Mouse (Mus musculus) heart, embryonic 13.5 days (tissue): ENCODE data around the gene Ak2. TPM values are rescaled to one million over a fixed set of nuclear protein-coding genes. Genes with fewer than 3 reads are reported as not detected.

Experiments used
- ATAC-seq: fragments of 200-750 bp; cut with Nextera tagmentation; 2 replicates; pipeline ENCODE4 v1.8.0; 2017; ENCODE audit warnings: moderate TSS enrichment; ENCODE audit not compliant: insufficient number of reproducible peaks, low FRiP score, low TSS enrichment; ENCODE audit errors: extremely low read depth
- H3K27ac ChIP-seq: fragments of 300-500 bp; sonication (generic); replicated peaks from 2 replicates; pipeline ENCODE4 v1.5.1; 2015; ENCODE audit warnings: moderate library complexity, mild to moderate bottlenecking, inconsistent platforms
- H3K27me3 ChIP-seq: fragments of 300-500 bp; sonication (generic); replicated peaks from 2 replicates; pipeline ENCODE4 v1.6.1; 2015; ENCODE audit warnings: mild to moderate bottlenecking, inconsistent platforms
- H3K36me3 ChIP-seq: fragments of 300-500 bp; sonication (generic); 2 replicates; pipeline ENCODE4 v1.6.1; 2015; ENCODE audit warnings: mild to moderate bottlenecking, inconsistent platforms
- H3K4me1 ChIP-seq: fragments of 300-500 bp; sonication (generic); 2 replicates; pipeline ENCODE4 v1.6.1; 2015; ENCODE audit warnings: inconsistent platforms
- H3K4me2 ChIP-seq: fragments of 300-500 bp; sonication (generic); 2 replicates; pipeline ENCODE4 v1.6.1; 2015; ENCODE audit warnings: inconsistent platforms, mild to moderate bottlenecking, moderate library complexity
- H3K4me3 ChIP-seq: fragments of 300-500 bp; sonication (generic); 2 replicates; pipeline ENCODE4 v1.5.1; 2015; ENCODE audit warnings: moderate library complexity, mild to moderate bottlenecking, inconsistent platforms
- H3K9ac ChIP-seq: fragments of 300-500 bp; sonication (generic); 2 replicates; pipeline ENCODE4 v1.6.1; 2015; ENCODE audit warnings: inconsistent platforms, mild to moderate bottlenecking, moderate library complexity
- H3K9me3 ChIP-seq: fragments of 300-500 bp; sonication (generic); 2 replicates; pipeline ENCODE4 v1.6.1; 2016; ENCODE audit warnings: inconsistent platforms
- WGBS: fragments of 180-500 bp; shearing (Covaris S2); methylation state at CpG from one replicate; pipeline ENCODE4 v1.1.7; 2015; ENCODE audit warnings: mixed read lengths; 5-methylcytosine and 5-hydroxymethylcytosine counted together
- polyA plus RNA-seq: library from polyadenylated mRNA; unstranded; fragments of >200 nt; fragmentation: Nextera tagmentation; extraction: Ambion mirVana; gene quantifications from 2 replicates; pipeline ENCODE4 v1.2.1, GENCODE M21; 2015

Gene Ak2
- polyA plus RNA-seq, 1 experiment from 2014 or later = 147 TPM

DNA sequence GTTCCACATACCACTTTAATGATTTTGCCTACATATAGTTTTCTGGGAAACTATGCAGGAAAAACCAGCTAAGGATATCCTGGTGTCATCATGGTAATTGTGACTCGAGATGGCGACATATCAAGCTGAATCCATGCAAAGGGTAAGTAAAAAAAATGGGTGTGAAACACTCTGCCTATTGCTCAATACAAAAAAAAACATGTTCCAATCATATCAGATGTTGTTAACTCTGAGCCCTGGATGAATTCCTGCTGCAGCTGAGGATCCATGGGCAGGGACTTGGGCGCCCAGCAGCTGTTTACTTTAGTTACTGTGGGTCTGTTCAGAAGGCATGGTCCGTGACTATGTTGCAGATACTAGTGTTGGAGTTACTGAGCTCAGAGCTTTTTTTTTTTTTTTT lies 15.2 kb upstream of the Ak2 start:
- ATAC-seq = no peak
- 80% methylated on average over 4 of the region's 4 CpGs for WGBS
- H3K36me3 ChIP-seq = no peaks in the 10 kb centered on the region
- H3K27me3 ChIP-seq = no peaks in the 10 kb centered on the region
- no peaks in the 10 kb centered on the region for H3K9me3 ChIP-seq
- no peak overlapping the region for H3K4me3 ChIP-seq
- H3K27ac ChIP-seq = no peak overlapping the region
- no peaks in the 10 kb centered on the region for H3K4me1 ChIP-seq
- no peak overlapping the region for H3K9ac ChIP-seq
- H3K4me2 ChIP-seq = no peak overlapping the region

DNA sequence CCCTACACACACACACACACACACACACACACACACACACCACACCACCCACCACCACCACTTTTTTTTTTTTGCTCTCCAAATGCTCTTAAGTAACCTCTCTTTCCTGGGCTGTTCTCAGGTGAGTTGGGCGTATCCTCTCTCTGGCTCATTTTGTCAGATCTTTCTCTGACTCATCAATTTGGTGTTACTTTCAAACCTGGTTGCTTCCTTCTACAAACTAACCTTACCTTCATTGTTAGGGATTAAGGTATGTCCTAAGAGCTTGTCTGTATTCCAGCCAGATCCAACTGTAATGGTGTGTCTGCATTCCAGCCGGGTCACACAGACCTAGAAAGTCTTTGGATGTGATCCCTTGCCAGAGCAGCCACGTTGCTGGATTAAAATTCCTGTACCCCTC lies 14.5 kb upstream of the Ak2 start:
- H3K9me3 ChIP-seq = no peaks in the 10 kb centered on the region
- no peak overlapping the region for H3K4me3 ChIP-seq
- no peaks in the 10 kb centered on the region for H3K27me3 ChIP-seq
- H3K36me3 ChIP-seq = no peaks in the 10 kb centered on the region
- ATAC-seq = no peak
- H3K4me1 ChIP-seq = no peaks in the 10 kb centered on the region
- no peak overlapping the region for H3K9ac ChIP-seq
- WGBS = 59% methylated on average over 3 of the region's 3 CpGs
- no peak overlapping the region for H3K4me2 ChIP-seq
- no peak overlapping the region for H3K27ac ChIP-seq

DNA sequence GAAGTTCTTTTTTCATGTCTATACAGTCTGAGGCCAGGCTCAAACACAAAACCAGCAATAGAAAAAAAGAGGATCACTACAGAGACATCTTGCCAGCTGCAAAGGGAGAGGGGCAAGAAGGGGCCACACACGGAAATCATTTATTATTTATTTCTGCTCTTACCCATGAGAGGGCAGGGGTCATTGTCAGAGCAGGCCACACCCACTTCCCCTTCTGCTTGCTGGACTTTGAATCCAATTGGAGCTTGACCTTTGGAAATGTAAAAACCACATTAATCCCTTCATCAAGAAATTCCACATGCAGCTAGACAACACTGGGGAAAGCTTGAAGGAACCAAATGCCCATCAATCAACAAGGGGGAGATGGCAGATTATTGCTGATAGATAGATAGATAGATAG lies 13.1 kb upstream of the Ak2 start:
- 47% methylated on average over 1 of the region's 1 CpGs for WGBS
- no peak overlapping the region for H3K27ac ChIP-seq
- no peak overlapping the region for H3K4me2 ChIP-seq
- H3K9ac ChIP-seq = no peak overlapping the region
- H3K9me3 ChIP-seq = no peaks in the 10 kb centered on the region
- no peak overlapping the region for H3K4me3 ChIP-seq
- H3K36me3 ChIP-seq = no peaks in the 10 kb centered on the region
- H3K27me3 ChIP-seq = no peaks in the 10 kb centered on the region
- no peaks in the 10 kb centered on the region for H3K4me1 ChIP-seq
- no peak for ATAC-seq

DNA sequence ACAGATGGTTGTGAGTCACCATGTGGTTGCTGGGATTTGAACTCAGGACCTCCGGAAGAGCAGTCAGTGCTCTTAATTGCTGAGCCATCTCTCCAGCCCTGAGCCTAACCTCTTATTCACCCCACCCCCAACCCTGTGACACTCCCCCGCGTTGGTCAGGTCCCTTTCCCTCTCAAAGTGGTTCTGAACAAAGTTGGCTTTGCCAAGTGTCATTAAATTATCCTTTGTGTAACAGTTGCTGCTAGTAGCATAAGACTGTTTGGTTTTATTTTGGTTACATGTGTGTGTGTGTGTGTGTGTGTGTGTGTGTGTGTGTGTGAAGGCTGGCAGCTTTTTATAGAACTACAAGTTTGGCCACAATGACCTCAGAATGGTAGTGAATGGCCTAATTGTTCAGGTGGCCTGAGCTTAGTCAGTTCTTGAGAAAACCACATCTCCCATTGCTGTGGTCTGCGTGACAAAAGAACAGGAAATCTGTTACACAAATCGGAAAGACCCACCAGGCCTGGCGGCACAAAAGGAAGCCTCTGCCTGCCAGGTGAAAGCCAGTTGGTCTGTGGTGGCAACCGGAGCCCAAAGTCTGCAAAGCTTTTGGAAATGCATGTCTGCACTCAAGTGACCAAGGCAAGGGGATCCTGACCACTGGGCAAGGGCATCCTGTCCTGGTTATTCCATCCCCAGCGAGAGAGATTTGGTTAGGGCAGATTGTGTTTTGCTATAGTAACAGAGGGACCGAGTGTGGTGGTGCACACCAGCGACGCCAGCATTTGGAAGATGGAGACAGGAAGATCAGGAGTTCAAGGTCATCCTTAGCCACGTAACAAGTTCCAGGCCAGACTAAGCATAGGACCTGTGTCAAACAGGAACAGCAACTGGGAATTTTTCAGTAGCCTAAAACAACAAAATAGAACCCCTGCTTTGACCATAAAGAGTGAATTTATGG lies 10.6 kb upstream of the Ak2 start:
- WGBS = 74% methylated on average over 12 of the region's 12 CpGs
- H3K27ac ChIP-seq = no peak overlapping the region
- ATAC-seq = no peak
- no peak overlapping the region for H3K4me3 ChIP-seq
- no peaks in the 10 kb centered on the region for H3K4me1 ChIP-seq
- H3K4me2 ChIP-seq = peak overlapping the region; percentile 22; the same call in 1 of the 2 replicates
- no peaks in the 10 kb centered on the region for H3K27me3 ChIP-seq
- no peaks in the 10 kb centered on the region for H3K36me3 ChIP-seq
- H3K9me3 ChIP-seq = no peaks in the 10 kb centered on the region
- H3K9ac ChIP-seq = no peak overlapping the region

DNA sequence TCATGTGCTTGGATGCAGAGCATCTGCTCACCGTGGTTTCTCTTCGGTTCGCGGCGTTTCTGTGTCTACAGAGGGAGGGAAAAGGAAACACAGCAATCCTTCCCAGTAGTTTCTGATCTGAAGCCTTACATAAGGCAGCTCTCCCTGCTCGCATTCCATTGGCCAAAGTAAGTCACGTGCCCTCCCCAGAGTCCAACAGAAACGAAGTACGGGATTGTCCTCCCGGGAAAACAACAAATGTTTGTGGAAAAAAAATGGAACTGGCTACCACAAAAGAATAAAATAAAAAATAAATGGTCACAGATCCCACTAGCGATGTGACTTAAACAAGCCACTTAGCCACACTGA lies 10.0 kb upstream of the Ak2 start:
- no peak overlapping the region for H3K9ac ChIP-seq
- no peaks in the 10 kb centered on the region for H3K9me3 ChIP-seq
- ATAC-seq = no peak
- no peaks in the 10 kb centered on the region for H3K27me3 ChIP-seq
- H3K4me1 ChIP-seq = no peaks in the 10 kb centered on the region
- H3K27ac ChIP-seq = no peak overlapping the region
- peak overlapping the region; percentile 22; the same call in 1 of the 2 replicates for H3K4me2 ChIP-seq
- no peak overlapping the region for H3K4me3 ChIP-seq
- no peaks in the 10 kb centered on the region for H3K36me3 ChIP-seq
- 63% methylated on average over 11 of the region's 11 CpGs for WGBS

DNA sequence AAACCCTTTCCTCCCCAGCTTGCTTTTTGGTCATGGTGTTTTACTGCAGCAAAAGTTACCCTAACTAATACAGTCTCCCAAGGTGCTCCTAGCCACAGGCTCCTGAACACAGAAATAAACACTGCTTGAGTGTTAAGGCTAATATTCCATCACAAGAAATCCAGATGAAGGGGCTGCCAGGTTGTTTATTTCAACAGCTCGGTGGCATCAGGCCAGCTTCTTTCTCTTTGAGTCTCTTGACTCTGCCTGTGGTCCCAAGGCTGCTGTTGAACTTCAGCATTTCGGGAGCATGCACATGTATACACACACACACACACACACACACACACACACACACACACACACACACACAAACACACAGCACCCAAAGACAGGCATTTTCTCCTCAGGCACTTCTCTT lies 8.6 kb upstream of the Ak2 start:
- peaks cover 4% of the 10 kb centered on the region; the same call in 1 of the 2 replicates for H3K27me3 ChIP-seq
- no peak for ATAC-seq

DNA sequence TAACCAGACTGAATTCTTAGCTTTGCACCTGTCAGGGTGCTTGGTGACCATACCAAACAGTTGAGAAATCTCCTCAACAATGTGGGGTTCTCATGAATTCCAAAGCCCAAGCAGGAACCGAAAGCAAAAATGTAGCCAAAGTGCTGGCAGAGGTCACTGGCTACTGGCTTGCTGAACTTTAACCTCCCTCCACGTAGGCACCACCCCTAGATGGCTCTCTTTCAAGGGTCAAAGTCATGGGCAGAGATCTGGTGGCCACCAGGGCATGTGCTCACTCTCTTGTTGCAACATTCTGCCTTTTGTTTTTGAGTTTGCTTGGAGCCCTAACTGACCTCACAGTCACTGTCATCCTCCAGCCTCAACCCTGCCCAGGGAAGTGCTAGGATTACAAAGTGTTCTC lies 8.1 kb upstream of the Ak2 start:
- H3K4me2 ChIP-seq = no peak overlapping the region
- H3K4me3 ChIP-seq = no peak overlapping the region

More for the DNA sequence above, 8.6 kb upstream of the Ak2 start:
- Histone ChIP-seq H3K9ac (no peak overlapping the region), H3K36me3 (no peaks in the 10 kb centered on the region), H3K4me1 (no peaks in the 10 kb centered on the region), H3K4me3 (no peak overlapping the region), H3K9me3 (no peaks in the 10 kb centered on the region), H3K4me2 (no peak overlapping the region), H3K27ac (no peak overlapping the region)
- 67% methylated on average over 2 of the region's 2 CpGs for WGBS

DNA sequence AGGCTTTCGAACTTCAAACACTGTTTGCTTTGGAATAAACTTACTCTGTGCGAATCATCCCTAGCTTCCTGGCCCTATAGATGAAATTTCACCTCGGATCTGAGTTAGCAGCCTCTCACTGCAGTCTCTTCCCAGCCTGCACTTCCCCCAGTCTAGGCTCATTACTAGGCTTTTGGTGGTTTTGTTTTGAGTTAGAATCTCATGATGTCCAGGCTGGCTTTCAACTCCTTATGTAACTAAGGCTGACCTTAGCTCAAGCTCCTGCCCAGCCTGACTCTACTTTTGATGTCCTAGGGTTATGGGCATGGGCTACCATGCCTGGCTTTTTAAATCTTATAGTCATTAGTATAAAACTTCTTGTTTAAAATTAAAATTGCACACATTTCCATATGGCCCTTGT lies 7.2 kb upstream of the Ak2 start:
- H3K36me3 ChIP-seq = no peaks in the 10 kb centered on the region
- no peaks in the 10 kb centered on the region for H3K9me3 ChIP-seq
- ATAC-seq = no peak
- H3K4me3 ChIP-seq = no peak overlapping the region
- H3K4me2 ChIP-seq = no peak overlapping the region
- peaks cover 7% of the 10 kb centered on the region; the same call in 1 of the 2 replicates for H3K27me3 ChIP-seq
- peaks cover 3% of the 10 kb centered on the region for H3K4me1 ChIP-seq
- no peak overlapping the region for H3K9ac ChIP-seq
- 53% methylated on average over 3 of the region's 3 CpGs for WGBS
- H3K27ac ChIP-seq = no peak overlapping the region

More for the DNA sequence above, 8.1 kb upstream of the Ak2 start:
- no peak for ATAC-seq
- WGBS = 50% methylated on average over 2 of the region's 2 CpGs
- H3K27ac ChIP-seq = no peak overlapping the region
- H3K4me1 ChIP-seq = no peaks in the 10 kb centered on the region
- peaks cover 6% of the 10 kb centered on the region; the same call in 1 of the 2 replicates for H3K27me3 ChIP-seq
- no peak overlapping the region for H3K9ac ChIP-seq
- no peaks in the 10 kb centered on the region for H3K36me3 ChIP-seq
- H3K9me3 ChIP-seq = no peaks in the 10 kb centered on the region

DNA sequence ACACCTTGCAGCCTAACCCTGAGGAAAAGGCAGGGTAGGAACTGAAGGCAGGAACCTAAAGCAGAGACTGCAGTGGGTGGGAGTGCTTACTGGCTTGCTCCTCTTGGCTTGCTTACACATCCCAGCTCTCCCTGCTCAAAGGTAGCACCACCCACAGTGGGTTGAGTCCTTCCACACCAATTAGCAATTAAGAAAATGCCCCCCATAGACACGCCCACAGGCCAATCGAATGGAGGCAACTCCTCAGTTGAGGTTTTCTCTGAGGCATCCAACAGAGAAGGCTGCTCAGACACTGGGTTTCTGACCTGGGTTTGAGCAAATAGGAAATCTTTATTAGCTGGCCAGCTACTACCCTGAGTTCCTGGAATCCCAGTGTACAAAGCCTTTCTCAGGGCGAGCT lies 2.8 kb upstream of the Ak2 start:
- no peak overlapping the region for H3K27ac ChIP-seq
- no peaks in the 10 kb centered on the region for H3K9me3 ChIP-seq
- peaks cover 7% of the 10 kb centered on the region; the same call in 1 of the 2 replicates for H3K27me3 ChIP-seq
- H3K4me2 ChIP-seq = no peak overlapping the region
- 59% methylated on average over 3 of the region's 3 CpGs for WGBS
- ATAC-seq = no peak
- H3K4me3 ChIP-seq = no peak overlapping the region
- H3K9ac ChIP-seq = no peak overlapping the region
- no peaks in the 10 kb centered on the region for H3K36me3 ChIP-seq
- peaks cover 11% of the 10 kb centered on the region for H3K4me1 ChIP-seq

DNA sequence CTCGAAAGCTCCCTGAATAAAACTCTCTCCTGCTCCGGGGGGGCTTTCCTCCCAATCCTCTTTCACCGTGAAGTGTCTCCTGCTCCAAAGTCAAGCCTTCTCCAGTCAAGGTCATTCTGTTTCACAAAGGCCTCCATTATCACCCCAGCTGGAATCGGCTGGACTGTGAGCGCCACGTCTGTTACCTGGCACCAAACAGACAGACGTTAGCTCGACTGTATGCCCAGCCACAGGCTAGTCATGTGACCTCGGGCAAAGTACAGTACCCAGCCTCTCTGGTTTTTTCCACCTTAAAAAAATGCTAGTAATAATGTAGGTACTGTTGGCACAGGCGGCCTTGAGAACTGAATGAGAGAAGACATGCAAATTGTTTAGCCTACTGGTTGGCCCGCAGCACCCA lies 2.1 kb upstream of the Ak2 start:
- Histone ChIP-seq H3K36me3 (no peaks in the 10 kb centered on the region), H3K9ac (0 out of 2 replicates have a peak overlapping the region, but pooled peaks have one; percentile 26), H3K27me3 (peaks cover 7% of the 10 kb centered on the region; the same call in 1 of the 2 replicates), H3K9me3 (no peaks in the 10 kb centered on the region), H3K4me2 (no peak overlapping the region), H3K27ac (no peak overlapping the region), H3K4me3 (no peak overlapping the region), H3K4me1 (peaks cover 19% of the 10 kb centered on the region)
- WGBS = 47% methylated on average over 11 of the region's 11 CpGs
- ATAC-seq = no peak

DNA sequence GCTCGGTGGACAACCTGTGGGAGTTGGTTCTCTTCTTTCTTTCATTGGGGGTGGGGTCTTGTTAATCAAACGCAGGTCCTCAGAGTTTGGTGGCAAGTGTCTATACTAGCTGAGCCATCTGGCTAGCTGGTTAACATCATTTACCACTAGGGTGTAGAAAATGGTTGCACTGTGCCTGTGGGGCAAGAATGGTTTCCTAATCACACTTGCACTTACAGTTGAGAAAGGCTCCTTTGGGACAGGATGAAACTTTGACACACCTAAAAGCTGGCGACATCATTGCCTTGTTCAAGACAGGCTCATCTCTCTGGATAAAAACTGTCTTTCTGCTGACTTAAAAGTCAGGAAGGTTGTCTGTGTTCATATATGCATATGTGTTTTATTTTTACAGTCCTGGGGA lies 418 bp downstream of the Ak2 start:
- Histone ChIP-seq H3K27me3 (peaks cover 7% of the 10 kb centered on the region; the same call in 1 of the 2 replicates), H3K9ac (no peak overlapping the region), H3K36me3 (peaks cover 10% of the 10 kb centered on the region; the same call in 1 of the 2 replicates), H3K4me3 (no peak overlapping the region), H3K4me1 (peaks cover 42% of the 10 kb centered on the region), H3K27ac (no peak overlapping the region), H3K9me3 (no peaks in the 10 kb centered on the region), H3K4me2 (no peak overlapping the region)
- WGBS = 86% methylated on average over 3 of the region's 3 CpGs
- ATAC-seq = no peak
